Mouse (Mus musculus): ENCODE results near the gene Tmem135. TPM values are rescaled to one million over a fixed set of nuclear protein-coding genes. Genes with fewer than 3 reads are reported as not detected.

The Tmem135 gene
- total RNA-seq, 2 experiments from 2014 or later = 98.0 to 110 TPM

DNA sequence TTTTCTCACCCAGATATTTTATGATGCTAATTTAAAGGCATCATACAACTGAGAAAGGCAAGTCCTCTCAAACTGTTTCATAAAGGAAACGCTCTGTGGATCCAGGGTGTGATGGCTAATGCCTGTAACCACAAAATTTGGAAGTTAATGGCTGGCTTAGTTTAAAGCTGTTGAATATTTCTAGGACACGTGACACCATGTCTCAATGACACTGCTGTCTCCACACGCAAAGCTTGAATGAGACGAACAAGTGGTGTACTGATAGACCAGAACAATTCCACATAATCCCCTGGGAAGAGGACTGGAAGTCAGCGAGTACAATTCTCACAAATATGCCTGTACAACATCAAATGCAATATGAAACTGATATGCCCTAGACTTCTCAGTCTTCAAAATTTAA lies 200.9 kb downstream of the Tmem135 start:
- no peak for DNase-seq (ENCODE audit: low spot score in 2 of 2)

- no peak for DNase-seq (ENCODE audit: low spot score in 2 of 2)
Measured at GRCm38 (mm10) chr7:89201954-89202353, 202.1 kb downstream of the Tmem135 start.

GRCm38 (mm10) chr7:89198499-89198898 lies 205.5 kb downstream of the Tmem135 start:
- no peak for DNase-seq (ENCODE audit: low spot score in 2 of 2)

GRCm38 (mm10) chr7:89193459-89193858 lies 210.6 kb downstream of the Tmem135 start:
- no peak for DNase-seq (ENCODE audit: low spot score in 2 of 2)

DNA sequence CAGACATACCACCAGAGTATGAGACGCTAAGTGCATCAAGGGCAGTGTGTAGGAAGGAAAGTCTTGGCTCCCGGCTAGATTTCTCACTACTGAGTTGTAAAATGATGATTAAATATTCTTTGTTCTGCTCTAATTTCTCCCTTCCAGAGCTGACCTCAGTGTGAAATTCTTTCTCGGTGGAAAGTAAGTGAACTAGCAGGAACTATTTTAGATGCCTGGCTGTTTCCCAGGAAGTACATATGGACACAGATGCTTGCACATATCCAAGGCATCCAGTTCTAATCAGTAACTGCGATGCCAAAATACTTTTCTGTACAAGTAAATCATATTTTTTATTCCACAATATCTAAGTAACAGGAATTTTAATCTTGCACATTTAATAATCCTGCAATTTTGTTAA lies 220.1 kb downstream of the Tmem135 start:
- no peak for DNase-seq (ENCODE audit: low spot score in 2 of 2)

DNA sequence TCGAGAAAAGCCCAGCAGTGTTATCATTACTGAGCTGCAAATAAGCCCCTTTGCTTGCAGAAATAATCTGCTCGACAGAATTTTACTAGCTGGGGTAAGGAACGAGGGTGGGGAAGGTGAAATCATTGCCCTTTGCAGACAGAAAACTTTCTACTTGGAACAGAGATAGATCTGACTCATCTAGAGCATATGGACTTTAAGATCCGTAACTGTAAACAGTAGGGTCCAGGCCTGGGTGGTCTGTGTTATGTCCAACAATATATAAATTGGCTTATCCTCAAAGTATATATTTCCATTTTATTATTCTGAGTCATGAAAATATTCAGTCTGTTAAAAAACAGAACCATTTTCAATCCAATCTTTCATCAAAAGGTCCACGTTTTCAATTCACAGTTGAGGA lies 221.1 kb downstream of the Tmem135 start:
- no peak for DNase-seq (ENCODE audit: low spot score in 2 of 2)

DNA sequence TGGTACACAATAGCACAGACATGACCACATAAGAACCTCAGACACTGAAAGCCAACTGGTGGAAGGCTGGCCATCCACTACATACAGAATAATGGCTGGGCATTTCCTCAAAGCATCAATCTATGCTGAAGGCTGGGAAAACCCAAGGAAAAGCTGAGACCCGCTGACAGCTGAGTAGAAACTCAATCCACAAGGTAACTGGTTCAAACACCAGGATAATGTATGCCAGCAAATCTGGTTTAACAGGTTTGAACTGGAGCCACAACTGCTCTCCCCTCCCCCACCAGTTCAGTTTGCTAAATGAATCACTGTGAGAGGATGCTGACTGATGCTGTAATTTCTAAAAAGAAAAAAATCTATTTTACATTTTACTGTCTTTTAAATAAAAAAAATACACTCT lies 222.7 kb downstream of the Tmem135 start:
- DNase-seq (ENCODE audit: low spot score in 2 of 2) = no peak

- DNase-seq (ENCODE audit: low spot score in 2 of 2) = no peak
Measured at GRCm38 (mm10) chr7:89178601-89179000, 225.4 kb downstream of the Tmem135 start.

DNA sequence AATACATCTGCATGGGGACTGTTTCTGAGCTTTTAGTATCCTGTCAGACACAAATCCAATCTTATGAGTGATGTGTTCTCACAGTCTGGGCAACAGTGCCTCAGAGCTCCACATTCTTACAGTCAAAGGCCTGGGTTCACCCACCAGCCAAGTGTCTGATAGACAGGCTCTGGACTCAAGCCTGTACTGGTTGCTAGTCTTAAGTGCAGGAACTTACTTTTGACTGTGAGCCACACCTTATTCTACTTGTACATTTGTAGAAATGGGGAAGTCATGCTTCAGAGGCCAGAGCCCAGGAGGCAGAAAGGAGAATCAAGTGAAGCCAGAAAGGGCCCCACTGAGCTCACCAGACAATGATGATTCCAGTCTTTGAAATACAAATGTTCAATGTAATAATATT lies 226.1 kb downstream of the Tmem135 start:
- no peak for DNase-seq (ENCODE audit: low spot score in 2 of 2)

GRCm38 (mm10) chr7:89174430-89174829 lies 229.6 kb downstream of the Tmem135 start:
- no peak for DNase-seq (ENCODE audit: low spot score in 2 of 2)

DNA sequence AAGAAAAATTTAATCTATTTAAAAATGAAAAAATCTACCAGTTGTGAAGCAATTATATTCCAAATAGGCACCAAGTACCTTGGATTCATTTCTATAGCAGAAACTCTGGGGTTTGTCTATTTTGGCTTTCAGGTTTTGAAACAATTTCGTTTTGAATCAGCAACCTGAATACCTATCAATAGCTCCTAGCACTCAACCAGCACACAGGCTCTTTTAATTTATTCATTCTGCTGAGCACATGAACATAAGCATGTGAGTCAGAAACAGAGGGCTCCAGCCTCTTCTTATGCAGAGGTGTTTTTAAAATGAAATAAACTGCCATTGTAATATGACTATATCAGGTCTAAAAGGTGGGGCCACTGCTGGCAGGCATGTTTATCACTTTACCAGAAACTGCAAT lies 231.0 kb downstream of the Tmem135 start:
- no peak for DNase-seq (ENCODE audit: low spot score in 2 of 2)

- DNase-seq (ENCODE audit: low spot score in 2 of 2) = no peak
Measured at GRCm38 (mm10) chr7:89171790-89172467, 232.1 kb downstream of the Tmem135 start.

DNA sequence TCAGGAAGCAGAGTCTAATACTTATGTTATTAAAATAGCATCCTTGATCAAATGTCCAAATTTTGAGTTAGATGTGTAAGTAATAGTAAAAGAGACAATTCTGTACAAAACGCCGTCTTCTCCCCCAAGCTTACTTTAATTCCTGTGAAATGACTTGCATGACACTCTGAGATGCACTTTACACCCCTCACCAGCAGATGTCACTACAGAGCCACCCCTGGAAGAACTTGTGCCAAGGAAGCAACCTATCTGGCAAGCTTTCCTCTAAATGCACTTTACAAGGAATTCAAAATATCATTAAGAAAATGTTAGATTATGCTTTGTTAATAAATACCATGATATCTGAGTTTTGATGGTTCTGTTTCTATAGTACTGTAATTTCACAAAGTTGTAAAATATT lies 235.4 kb downstream of the Tmem135 start:
- peak; percentile 72 to 76 for DNase-seq (ENCODE audit: low spot score in 2 of 2)

- DNase-seq (ENCODE audit: low spot score in 2 of 2) = no peak
Measured at GRCm38 (mm10) chr7:89165528-89165927, 238.5 kb downstream of the Tmem135 start.

GRCm38 (mm10) chr7:89161610-89162378 lies 242.2 kb downstream of the Tmem135 start:
- DNase-seq (ENCODE audit: low spot score in 2 of 2) = no peak

DNA sequence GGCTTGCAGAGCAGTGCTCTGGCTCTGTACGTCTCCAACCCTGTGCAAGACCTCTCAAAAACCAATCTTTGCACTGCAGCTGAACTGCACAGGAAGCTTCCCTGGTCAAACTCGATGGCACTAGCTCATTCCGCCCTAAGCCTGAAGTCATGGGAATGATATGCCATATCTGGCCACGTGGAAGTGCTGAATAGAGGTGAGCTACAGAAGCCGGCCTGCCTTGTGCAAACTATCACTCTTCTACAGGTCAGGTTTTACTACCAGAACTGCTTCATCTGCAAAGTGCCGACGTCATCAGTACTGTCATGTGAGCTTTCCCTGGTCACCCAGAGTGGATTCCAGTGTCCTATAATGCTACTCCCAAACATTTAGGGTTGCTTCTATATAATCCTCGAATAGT lies 246.7 kb downstream of the Tmem135 start:
- DNase-seq (ENCODE audit: low spot score in 2 of 2) = no peak

DNA sequence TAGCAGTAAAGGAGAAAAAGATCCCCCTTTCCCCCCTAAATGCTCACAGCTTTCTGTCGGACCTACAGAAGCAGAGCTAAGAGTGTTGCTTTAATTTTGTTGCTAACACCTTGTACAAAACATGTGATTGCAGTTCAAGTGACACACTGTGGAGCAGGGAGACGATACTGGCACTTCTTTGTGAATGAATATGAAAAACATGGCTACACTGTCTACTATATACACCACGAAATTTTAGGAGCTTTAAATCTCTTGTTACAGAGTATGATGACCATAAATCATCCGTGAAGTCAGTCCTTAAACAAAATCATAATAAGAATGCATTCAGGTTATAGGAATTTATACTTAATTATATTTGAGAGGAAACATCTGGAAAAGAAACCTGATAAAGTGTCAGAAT lies 247.4 kb downstream of the Tmem135 start:
- DNase-seq (ENCODE audit: low spot score in 2 of 2) = no peak

- no peak for DNase-seq (ENCODE audit: low spot score in 2 of 2)
Measured at GRCm38 (mm10) chr7:89155741-89156140, 248.3 kb downstream of the Tmem135 start.

DNA sequence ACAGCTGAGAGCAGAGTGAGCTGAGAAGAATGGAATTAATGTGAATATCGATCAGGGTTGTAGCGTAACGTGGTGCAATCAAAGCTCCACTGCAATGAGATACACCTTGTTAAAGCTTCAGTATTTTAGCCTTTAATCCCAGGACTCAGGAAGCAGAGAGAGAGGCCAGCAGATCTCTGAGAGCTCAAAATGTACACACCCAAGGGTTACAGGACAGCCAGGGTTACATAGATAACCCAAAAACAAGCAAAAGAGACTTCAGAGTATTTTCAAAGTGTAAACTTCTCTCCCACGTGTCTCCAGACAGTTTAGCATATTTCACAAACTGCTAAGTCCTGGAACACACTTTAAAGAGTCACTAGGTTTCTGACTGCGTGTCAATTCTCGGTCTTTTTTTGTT lies 248.8 kb downstream of the Tmem135 start:
- no peak for DNase-seq (ENCODE audit: low spot score in 2 of 2)

DNA sequence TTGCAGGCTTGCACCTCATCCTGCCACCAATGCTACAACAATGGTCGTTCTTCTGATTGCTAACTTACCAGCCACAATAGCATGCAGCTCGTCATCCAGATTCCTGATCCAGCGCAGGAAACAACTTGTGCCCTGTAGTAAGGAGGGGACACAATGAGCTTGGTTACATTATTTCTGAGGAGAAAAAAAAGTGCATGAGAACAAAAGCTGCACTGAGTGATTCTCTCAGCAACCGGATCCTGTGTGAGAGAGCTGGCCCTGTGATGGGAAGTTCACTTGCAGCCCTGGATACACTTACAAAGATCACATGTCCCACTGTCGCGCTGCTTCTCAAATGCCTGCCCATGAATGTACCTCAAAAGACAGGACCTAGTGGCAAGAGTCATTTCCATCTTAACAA lies 252.7 kb downstream of the Tmem135 start:
- no peak for DNase-seq (ENCODE audit: low spot score in 2 of 2)

GRCm38 (mm10) chr7:89140640-89141300 lies 263.3 kb downstream of the Tmem135 start:
- DNase-seq (ENCODE audit: low spot score in 2 of 2) = no peak

GRCm38 (mm10) chr7:89134884-89135511 lies 269.0 kb downstream of the Tmem135 start:
- no peak for DNase-seq (ENCODE audit: low spot score in 2 of 2)
